Mouse (Mus musculus): ENCODE data around the gene Mgll. TPM values are rescaled to one million over a fixed set of nuclear protein-coding genes. Genes with fewer than 3 reads are reported as not detected.

Mgll gene
- polyA plus RNA-seq (2014; fragmentation: Nextera tagmentation; extraction: Ambion mirVana) = 4.1 and 4.4 TPM in 2 replicates

DNA sequence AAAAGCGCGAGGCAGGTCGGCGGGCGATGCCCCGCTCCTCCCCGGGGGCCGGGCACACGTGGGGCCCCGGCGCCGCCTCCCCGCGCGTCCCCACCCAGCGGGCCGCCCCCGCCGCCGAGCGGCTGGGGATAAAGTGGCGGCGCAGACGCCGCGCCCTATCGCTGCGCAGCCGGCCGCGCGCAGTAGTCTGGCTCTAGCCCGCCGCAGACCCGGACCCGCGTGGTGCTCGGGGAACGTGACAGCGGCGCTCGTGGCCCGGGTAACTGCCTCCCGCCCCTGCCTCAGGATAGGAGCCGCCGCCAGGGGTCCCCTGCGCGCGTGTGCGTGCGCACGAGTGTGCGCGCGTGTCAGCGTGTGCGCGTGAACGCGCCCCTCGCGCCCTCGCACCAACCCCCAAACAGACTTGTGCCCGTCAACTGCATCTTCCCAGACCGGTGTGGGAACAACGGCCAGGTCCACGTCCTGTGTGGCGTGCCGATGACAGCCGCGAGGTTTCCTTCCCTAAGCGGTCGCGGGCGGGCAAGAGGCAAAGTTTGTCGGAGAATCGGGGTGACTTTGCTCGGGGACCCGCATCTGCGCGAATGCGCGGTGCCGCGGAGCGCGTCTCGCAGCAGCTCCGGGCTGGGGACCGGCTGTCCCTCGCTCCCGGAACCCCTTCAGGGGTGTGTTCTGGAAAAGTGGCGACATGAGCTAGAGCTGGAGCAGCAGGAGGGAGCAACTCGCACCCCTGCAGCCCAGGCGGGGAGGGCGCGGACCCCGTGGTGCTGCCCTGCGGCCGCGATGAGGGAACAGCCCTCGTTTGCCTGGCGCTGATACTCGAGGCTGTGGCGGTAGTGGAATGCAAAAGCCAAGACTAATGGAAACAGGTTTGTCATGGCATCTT, at the start of gene Mgll:
Mgll (plus strand) TSS at position 100 of the 883 bp plus-strand sequence.
- Histone ChIP-seq H3K27ac (ENCODE audit: low read depth, low read length) (no peak within 1 kb of the TSS), H3K4me2 (ENCODE audit: low read depth, low read length, severe bottlenecking) (peak within 1 kb of the TSS; percentile 98), H3K9ac (ENCODE audit: low read length) (peak within 1 kb of the TSS; percentile 64), H3K4me3 (ENCODE audit: low read depth, low read length) (peak within 1 kb of the TSS; percentile 56), H3K36me3 (ENCODE audit: control insufficient read depth, insufficient read depth, low read length) (no peaks in the 10 kb centered on the region), H3K9me3 (ENCODE audit: control insufficient read depth, low read length) (no peaks in the 10 kb centered on the region), H3K27me3 (ENCODE audit: control insufficient read depth, insufficient read depth, low read length) (peaks cover 18% of the 10 kb centered on the region), H3K4me1 (replicated peaks; ENCODE audit: control insufficient read depth, insufficient read depth, low read length) (peaks cover 5% of the 10 kb centered on the region; the same call in 1 of the 2 replicates)
- ATAC-seq (replicated peaks; ENCODE audit: low FRiP score) (peak; percentile 84), DNase-seq (ENCODE audit: low spot score) (peak; percentile 82)
- under 1% methylated on average over 82 of the region's 105 CpGs for WGBS

DNA sequence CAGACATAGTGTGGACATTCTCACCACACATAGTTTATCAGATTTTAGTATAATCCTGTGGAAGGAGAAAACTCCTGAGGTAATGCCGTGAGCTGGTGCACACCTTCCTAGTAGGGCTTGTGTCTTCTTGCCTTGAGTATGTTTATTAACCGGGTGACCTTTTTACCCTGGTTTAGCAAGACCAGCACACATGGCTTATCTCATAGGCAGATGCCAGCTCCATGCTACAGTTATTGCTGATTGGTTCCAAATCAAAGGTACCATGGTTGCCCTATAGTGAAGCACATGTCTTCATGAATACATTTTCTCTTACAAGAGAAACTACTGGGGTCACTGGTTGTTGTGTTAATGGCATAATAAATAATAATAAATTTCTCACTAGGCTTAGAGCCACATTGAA, 48.4 kb upstream of the Mgll start:
- ATAC-seq (replicated peaks; ENCODE audit: low FRiP score) (no peak), DNase-seq (ENCODE audit: low spot score) (no peak)
- Histone ChIP-seq H3K27me3 (ENCODE audit: control insufficient read depth, insufficient read depth, low read length) (no peaks in the 10 kb centered on the region), H3K4me2 (ENCODE audit: low read depth, low read length, severe bottlenecking) (no peak overlapping the region), H3K9ac (ENCODE audit: low read length) (no peak overlapping the region), H3K4me1 (replicated peaks; ENCODE audit: control insufficient read depth, insufficient read depth, low read length) (no peaks in the 10 kb centered on the region), H3K9me3 (ENCODE audit: control insufficient read depth, low read length) (no peaks in the 10 kb centered on the region), H3K4me3 (ENCODE audit: low read depth, low read length) (no peak overlapping the region), H3K36me3 (ENCODE audit: control insufficient read depth, insufficient read depth, low read length) (no peaks in the 10 kb centered on the region), H3K27ac (ENCODE audit: low read depth, low read length) (no peak overlapping the region)
- WGBS = 95% methylated on average over 2 of the region's 2 CpGs

GRCm38 (mm10) chr6:88676753-88677736, 47.2 kb upstream of the Mgll start:
- no peak overlapping the region for H3K9ac ChIP-seq (ENCODE audit: low read length)
- H3K27ac ChIP-seq (ENCODE audit: low read depth, low read length) = no peak overlapping the region
- no peaks in the 10 kb centered on the region for H3K27me3 ChIP-seq (ENCODE audit: control insufficient read depth, insufficient read depth, low read length)
- ATAC-seq (replicated peaks; ENCODE audit: low FRiP score) (no peak), DNase-seq (ENCODE audit: low spot score) (no peak)
- no peak overlapping the region for H3K4me3 ChIP-seq (ENCODE audit: low read depth, low read length)
- WGBS = 89% methylated on average over 6 of the region's 6 CpGs
- H3K4me1 ChIP-seq (replicated peaks; ENCODE audit: control insufficient read depth, insufficient read depth, low read length) = no peaks in the 10 kb centered on the region
- no peak overlapping the region for H3K4me2 ChIP-seq (ENCODE audit: low read depth, low read length, severe bottlenecking)
- no peaks in the 10 kb centered on the region for H3K36me3 ChIP-seq (ENCODE audit: control insufficient read depth, insufficient read depth, low read length)
- H3K9me3 ChIP-seq (ENCODE audit: control insufficient read depth, low read length) = no peaks in the 10 kb centered on the region

- H3K9me3 ChIP-seq (ENCODE audit: control insufficient read depth, low read length) = no peaks in the 10 kb centered on the region
- H3K27me3 ChIP-seq (ENCODE audit: control insufficient read depth, insufficient read depth, low read length) = no peaks in the 10 kb centered on the region
- H3K4me3 ChIP-seq (ENCODE audit: low read depth, low read length) = no peak overlapping the region
- H3K9ac ChIP-seq (ENCODE audit: low read length) = no peak overlapping the region
- H3K36me3 ChIP-seq (ENCODE audit: control insufficient read depth, insufficient read depth, low read length) = no peaks in the 10 kb centered on the region
- no peak for ATAC-seq (replicated peaks; ENCODE audit: low FRiP score)
- no peak overlapping the region for H3K4me2 ChIP-seq (ENCODE audit: low read depth, low read length, severe bottlenecking)
- H3K27ac ChIP-seq (ENCODE audit: low read depth, low read length) = no peak overlapping the region
- no peaks in the 10 kb centered on the region for H3K4me1 ChIP-seq (replicated peaks; ENCODE audit: control insufficient read depth, insufficient read depth, low read length)
- WGBS = 75% methylated on average over 2 of the region's 2 CpGs
- DNase-seq (ENCODE audit: low spot score) = no peak
Observed at GRCm38 (mm10) chr6:88677738-88678137, 46.5 kb upstream of the Mgll start.

DNA sequence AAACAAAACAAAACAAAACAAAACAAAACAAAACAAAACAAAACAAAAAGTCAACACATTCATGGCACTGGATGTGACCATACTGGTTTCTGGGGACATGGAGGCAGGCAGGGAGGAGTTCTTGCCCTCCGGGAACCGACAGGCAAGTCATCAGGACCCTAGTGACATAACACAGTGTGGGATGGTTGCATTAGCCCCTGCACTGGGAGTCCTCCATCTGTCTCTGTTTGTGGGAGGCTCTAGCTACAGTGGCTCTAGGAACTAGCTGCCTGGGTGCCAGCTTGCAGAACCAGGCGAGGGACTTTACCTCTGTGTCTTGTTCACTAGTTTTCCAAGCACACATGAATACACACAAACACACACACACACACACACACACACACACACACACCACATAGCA, 43.2 kb upstream of the Mgll start:
- H3K27ac ChIP-seq (ENCODE audit: low read depth, low read length) = no peak overlapping the region
- H3K36me3 ChIP-seq (ENCODE audit: control insufficient read depth, insufficient read depth, low read length) = no peaks in the 10 kb centered on the region
- 90% methylated on average over 3 of the region's 3 CpGs for WGBS
- H3K9ac ChIP-seq (ENCODE audit: low read length) = no peak overlapping the region
- H3K4me2 ChIP-seq (ENCODE audit: low read depth, low read length, severe bottlenecking) = no peak overlapping the region
- H3K27me3 ChIP-seq (ENCODE audit: control insufficient read depth, insufficient read depth, low read length) = no peaks in the 10 kb centered on the region
- no peaks in the 10 kb centered on the region for H3K4me1 ChIP-seq (replicated peaks; ENCODE audit: control insufficient read depth, insufficient read depth, low read length)
- no peaks in the 10 kb centered on the region for H3K9me3 ChIP-seq (ENCODE audit: control insufficient read depth, low read length)
- H3K4me3 ChIP-seq (ENCODE audit: low read depth, low read length) = no peak overlapping the region
- DNase-seq (ENCODE audit: low spot score) (no peak), ATAC-seq (replicated peaks; ENCODE audit: low FRiP score) (no peak)

DNA sequence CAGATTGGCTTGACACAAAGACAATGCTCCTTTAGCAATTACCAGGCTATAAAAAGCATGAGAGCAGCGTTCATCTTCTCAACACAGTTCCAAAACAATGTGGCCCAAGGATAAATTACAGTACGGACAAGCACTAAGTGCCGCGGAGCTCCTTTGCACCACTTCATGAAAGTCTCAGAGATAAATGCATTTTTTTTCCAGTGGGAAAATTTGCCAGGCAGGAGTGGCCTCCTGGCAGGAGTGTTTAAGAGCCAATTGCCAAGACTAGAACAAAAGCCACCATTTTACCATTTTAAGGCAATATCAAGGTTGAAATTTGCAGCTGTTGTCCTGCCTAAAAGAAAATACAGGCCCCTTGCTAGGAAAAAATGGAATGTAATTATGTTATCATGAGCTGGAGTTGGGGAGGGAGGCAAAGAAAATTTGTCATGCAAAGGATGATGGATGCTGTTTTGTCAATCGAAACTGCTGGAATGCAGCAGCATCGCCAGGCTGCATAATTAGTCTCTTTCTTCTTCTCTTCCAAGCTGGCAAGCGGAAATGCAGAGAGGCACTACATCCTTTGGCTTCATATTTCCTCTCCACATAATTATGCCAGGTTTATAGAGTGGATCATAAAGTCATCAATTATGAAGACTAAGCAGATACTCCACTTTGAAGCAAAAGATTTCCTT, 40.7 kb upstream of the Mgll start:
- DNase-seq (ENCODE audit: low spot score) (no peak), ATAC-seq (replicated peaks; ENCODE audit: low FRiP score) (no peak)
- Histone ChIP-seq H3K4me2 (ENCODE audit: low read depth, low read length, severe bottlenecking) (no peak overlapping the region), H3K36me3 (ENCODE audit: control insufficient read depth, insufficient read depth, low read length) (no peaks in the 10 kb centered on the region), H3K4me3 (ENCODE audit: low read depth, low read length) (no peak overlapping the region), H3K27ac (ENCODE audit: low read depth, low read length) (no peak overlapping the region), H3K4me1 (replicated peaks; ENCODE audit: control insufficient read depth, insufficient read depth, low read length) (no peaks in the 10 kb centered on the region), H3K9me3 (ENCODE audit: control insufficient read depth, low read length) (no peaks in the 10 kb centered on the region), H3K9ac (ENCODE audit: low read length) (no peak overlapping the region), H3K27me3 (ENCODE audit: control insufficient read depth, insufficient read depth, low read length) (no peaks in the 10 kb centered on the region)
- WGBS = 63% methylated on average over 7 of the region's 7 CpGs

DNA sequence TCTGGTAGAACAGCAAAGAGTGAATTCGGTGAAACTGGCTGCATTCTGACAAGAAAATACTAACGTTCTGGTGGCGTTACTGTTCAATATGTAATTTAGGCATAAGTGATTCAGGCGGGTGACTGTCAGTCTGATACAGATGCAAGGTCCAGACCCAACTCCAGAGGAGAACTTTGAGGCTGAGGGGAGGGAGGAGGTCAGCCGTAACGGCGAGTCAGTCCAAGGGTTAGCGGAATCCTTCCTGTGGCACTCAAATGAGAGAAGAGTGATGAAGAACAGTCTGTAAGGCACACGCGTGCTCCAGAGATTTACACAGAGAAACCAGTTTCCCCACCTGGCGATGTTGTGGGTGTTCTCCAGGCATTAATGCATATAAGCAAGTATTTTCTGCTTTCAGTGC, 36.0 kb upstream of the Mgll start:
- H3K27ac ChIP-seq (ENCODE audit: low read depth, low read length) = no peak overlapping the region
- DNase-seq (ENCODE audit: low spot score) (no peak), ATAC-seq (replicated peaks; ENCODE audit: low FRiP score) (no peak)
- 94% methylated on average over 11 of the region's 11 CpGs for WGBS
- H3K4me2 ChIP-seq (ENCODE audit: low read depth, low read length, severe bottlenecking) = no peak overlapping the region
- no peak overlapping the region for H3K9ac ChIP-seq (ENCODE audit: low read length)
- H3K36me3 ChIP-seq (ENCODE audit: control insufficient read depth, insufficient read depth, low read length) = no peaks in the 10 kb centered on the region
- no peaks in the 10 kb centered on the region for H3K9me3 ChIP-seq (ENCODE audit: control insufficient read depth, low read length)
- no peaks in the 10 kb centered on the region for H3K4me1 ChIP-seq (replicated peaks; ENCODE audit: control insufficient read depth, insufficient read depth, low read length)
- no peaks in the 10 kb centered on the region for H3K27me3 ChIP-seq (ENCODE audit: control insufficient read depth, insufficient read depth, low read length)
- H3K4me3 ChIP-seq (ENCODE audit: low read depth, low read length) = no peak overlapping the region

DNA sequence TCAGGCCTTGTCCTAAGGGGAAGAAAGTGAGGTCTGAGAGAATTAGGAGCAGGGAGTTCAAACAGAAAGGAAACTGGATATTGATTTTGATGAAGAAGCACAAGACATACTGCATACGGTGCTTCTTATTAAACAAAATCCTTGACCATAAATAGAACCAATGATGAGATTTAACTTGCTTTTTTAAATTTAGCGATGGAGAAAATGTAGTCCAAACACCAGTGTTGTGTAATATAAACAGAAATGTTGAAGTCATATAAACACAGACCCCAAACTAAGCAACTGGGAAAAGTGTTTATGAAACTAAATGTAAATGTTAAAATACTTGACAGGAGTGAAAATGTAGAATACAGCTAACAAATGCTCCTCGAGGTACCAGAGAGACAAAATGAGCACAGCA, 35.5 kb upstream of the Mgll start:
- Histone ChIP-seq H3K4me2 (ENCODE audit: low read depth, low read length, severe bottlenecking) (no peak overlapping the region), H3K4me3 (ENCODE audit: low read depth, low read length) (no peak overlapping the region), H3K9me3 (ENCODE audit: control insufficient read depth, low read length) (no peaks in the 10 kb centered on the region), H3K27ac (ENCODE audit: low read depth, low read length) (no peak overlapping the region), H3K27me3 (ENCODE audit: control insufficient read depth, insufficient read depth, low read length) (no peaks in the 10 kb centered on the region), H3K4me1 (replicated peaks; ENCODE audit: control insufficient read depth, insufficient read depth, low read length) (no peaks in the 10 kb centered on the region), H3K36me3 (ENCODE audit: control insufficient read depth, insufficient read depth, low read length) (no peaks in the 10 kb centered on the region), H3K9ac (ENCODE audit: low read length) (no peak overlapping the region)
- 83% methylated on average over 3 of the region's 3 CpGs for WGBS
- DNase-seq (ENCODE audit: low spot score) (no peak), ATAC-seq (replicated peaks; ENCODE audit: low FRiP score) (no peak)
